Mouse (Mus musculus) kidney, postnatal 0 days (tissue): ENCODE measurements around the gene Cmtm4. TPM values are rescaled to one million over a fixed set of nuclear protein-coding genes. Genes with fewer than 3 reads are reported as not detected.
A peak's percentile ranks its signal among the peaks of the same experiment; 100 is the strongest.

Experiments used
- ATAC-seq: fragments of 200-750 bp; cut with Nextera tagmentation; replicated peaks from 2 replicates; pipeline ENCODE4 v1.8.0; 2017; ENCODE audit warnings: low read depth, moderate number of reproducible peaks, moderate TSS enrichment, moderate library complexity; ENCODE audit not compliant: low FRiP score
- DNase-seq: peaks from one replicate; pipeline ENCODE4 v3.0.0-alpha.2; 2016; ENCODE audit warnings: low spot score
- H3K27ac ChIP-seq: fragments of 300-500 bp; sonication (generic); 2 replicates; pipeline ENCODE4 v1.5.1; 2014; ENCODE audit warnings: mild to moderate bottlenecking
- H3K27me3 ChIP-seq: fragments of 300-500 bp; sonication (generic); 2 replicates; pipeline ENCODE4 v1.6.1; 2014; ENCODE audit warnings: low read length, mixed read lengths; ENCODE audit not compliant: insufficient read depth
- H3K36me3 ChIP-seq: fragments of 300-500 bp; sonication (generic); 2 replicates; pipeline ENCODE4 v1.6.1; 2014; ENCODE audit warnings: low read length, mixed read lengths; ENCODE audit not compliant: insufficient read depth
- H3K4me1 ChIP-seq: fragments of 300-500 bp; sonication (generic); replicated peaks from 2 replicates; pipeline ENCODE4 v1.6.1; 2014; ENCODE audit warnings: antibody characterized with exemption, low read length, mixed read lengths; ENCODE audit not compliant: insufficient read depth
- H3K4me2 ChIP-seq: fragments of 300-500 bp; sonication (generic); 2 replicates; pipeline ENCODE4 v1.6.1; 2014; ENCODE audit warnings: mild to moderate bottlenecking, low read length, moderate library complexity, mixed read lengths
- H3K4me3 ChIP-seq: fragments of 300-500 bp; sonication (generic); replicated peaks from 2 replicates; pipeline ENCODE4 v1.5.1; 2014; ENCODE audit warnings: low read depth, low read length
- H3K9ac ChIP-seq: fragments of 300-500 bp; sonication (generic); 2 replicates; pipeline ENCODE4 v1.6.1; 2014; ENCODE audit warnings: low read depth, low read length
- H3K9me3 ChIP-seq: fragments of 300-500 bp; sonication (generic); replicated peaks from 2 replicates; pipeline ENCODE4 v1.6.1; 2016; ENCODE audit warnings: low read length, inconsistent platforms, mixed read lengths
- CTCF ChIP-seq: IDR thresholded peaks from 2 replicates; pipeline ENCODE4 v1.5.1; 2016; ENCODE audit warnings: antibody characterized with exemption, low read depth, mild to moderate bottlenecking, moderate library complexity
- WGBS: fragments of 180-500 bp; shearing (Covaris S2); extraction: QIAGEN DNeasy Blood & Tissue Kit; methylation state at CpG from one replicate; pipeline ENCODE4 v1.1.7; 2014; 5-methylcytosine and 5-hydroxymethylcytosine counted together
- polyA plus RNA-seq: library from polyadenylated mRNA; unstranded; fragments of >200 nt; fragmentation: Nextera tagmentation; extraction: Ambion mirVana; gene quantifications from 2 replicates; pipeline ENCODE4 v1.2.1, GENCODE M21; 2015

The Cmtm4 gene
- polyA plus RNA-seq, 1 experiment from 2014 or later = 4.7 TPM

- 0 out of 2 replicates have a peak, but pooled peaks cover 4% of the 10 kb centered on the region for H3K4me1 ChIP-seq
- H3K27me3 ChIP-seq = no peaks in the 10 kb centered on the region
- DNase-seq (no peak), ATAC-seq (no peak)
- no peaks in the 10 kb centered on the region for H3K9me3 ChIP-seq
- TF ChIP-seq CTCF = no peak
- no peak overlapping the region for H3K9ac ChIP-seq
- no peak overlapping the region for H3K27ac ChIP-seq
- H3K36me3 ChIP-seq = peaks cover 76% of the 10 kb centered on the region
- H3K4me3 ChIP-seq = no peak overlapping the region
- WGBS = 95% methylated on average over 6 of the region's 6 CpGs
- H3K4me2 ChIP-seq = no peak overlapping the region
These were observed 37.0 kb upstream of the Cmtm4 start for GRCm38 (mm10) chr8:104432656-104433055.

DNA sequence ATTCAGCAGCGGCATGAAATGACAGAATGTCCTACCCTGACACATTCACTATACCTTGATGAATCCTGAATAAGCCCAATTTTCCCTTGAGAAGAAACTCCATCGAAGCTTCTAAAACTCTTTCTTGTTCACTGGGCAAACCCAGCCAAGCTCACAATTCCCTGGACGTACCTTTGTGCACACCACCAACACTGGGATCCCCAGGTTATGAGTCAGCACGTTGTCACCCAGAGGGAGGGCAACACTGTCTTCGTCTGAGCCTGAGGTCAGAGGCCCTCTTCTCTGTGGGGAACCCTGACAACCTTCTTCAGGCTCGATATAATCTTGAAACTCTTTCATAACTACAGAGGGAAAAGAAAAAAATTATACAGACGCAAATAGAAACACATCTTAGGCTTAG lies 34.6 kb upstream of the Cmtm4 start:
- WGBS = 88% methylated on average over 7 of the region's 7 CpGs
- no peak overlapping the region for H3K4me2 ChIP-seq
- H3K36me3 ChIP-seq = peaks cover 79% of the 10 kb centered on the region
- no peak overlapping the region for H3K9ac ChIP-seq
- TF ChIP-seq CTCF = no peak
- H3K27me3 ChIP-seq = no peaks in the 10 kb centered on the region
- H3K4me3 ChIP-seq = no peak overlapping the region
- H3K9me3 ChIP-seq = no peaks in the 10 kb centered on the region
- DNase-seq = no peak
- H3K27ac ChIP-seq = no peak overlapping the region
- H3K4me1 ChIP-seq = no peaks in the 10 kb centered on the region
- ATAC-seq = no peak

DNA sequence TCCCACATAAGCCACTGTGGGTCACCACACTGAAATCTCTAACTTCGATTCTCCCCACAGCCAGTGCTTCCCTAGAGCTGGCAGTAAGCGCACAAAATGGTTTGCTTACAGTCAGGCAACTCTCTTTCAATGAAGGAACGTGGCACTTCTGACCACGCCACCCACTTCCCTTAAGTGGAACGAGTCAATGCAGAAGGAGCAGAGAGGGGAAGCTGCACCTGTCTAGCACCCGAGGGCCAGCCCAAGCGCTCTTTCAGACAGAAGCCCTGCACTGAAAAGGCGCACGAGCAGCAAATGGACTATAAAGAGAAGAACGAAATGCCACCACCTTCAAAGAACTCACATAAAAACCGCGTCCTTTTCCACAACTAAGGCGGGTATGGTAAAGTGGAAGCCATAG lies 32.1 kb upstream of the Cmtm4 start:
- Histone ChIP-seq H3K4me1 (no peaks in the 10 kb centered on the region), H3K9me3 (no peaks in the 10 kb centered on the region), H3K4me2 (no peak overlapping the region), H3K27ac (no peak overlapping the region), H3K27me3 (no peaks in the 10 kb centered on the region), H3K4me3 (no peak overlapping the region), H3K9ac (no peak overlapping the region), H3K36me3 (peaks cover 84% of the 10 kb centered on the region)
- ATAC-seq (no peak), DNase-seq (no peak)
- no peak for TF ChIP-seq CTCF
- 91% methylated on average over 13 of the region's 13 CpGs for WGBS

GRCm38 (mm10) chr8:104422313-104422712 lies 26.7 kb upstream of the Cmtm4 start:
- Histone ChIP-seq H3K4me3 (no peak overlapping the region), H3K36me3 (peaks cover 80% of the 10 kb centered on the region), H3K9me3 (no peaks in the 10 kb centered on the region), H3K9ac (no peak overlapping the region), H3K27ac (no peak overlapping the region), H3K27me3 (no peaks in the 10 kb centered on the region), H3K4me1 (no peaks in the 10 kb centered on the region), H3K4me2 (no peak overlapping the region)
- ATAC-seq (no peak), DNase-seq (no peak)
- 80% methylated on average over 6 of the region's 6 CpGs for WGBS
- TF ChIP-seq CTCF = no peak

DNA sequence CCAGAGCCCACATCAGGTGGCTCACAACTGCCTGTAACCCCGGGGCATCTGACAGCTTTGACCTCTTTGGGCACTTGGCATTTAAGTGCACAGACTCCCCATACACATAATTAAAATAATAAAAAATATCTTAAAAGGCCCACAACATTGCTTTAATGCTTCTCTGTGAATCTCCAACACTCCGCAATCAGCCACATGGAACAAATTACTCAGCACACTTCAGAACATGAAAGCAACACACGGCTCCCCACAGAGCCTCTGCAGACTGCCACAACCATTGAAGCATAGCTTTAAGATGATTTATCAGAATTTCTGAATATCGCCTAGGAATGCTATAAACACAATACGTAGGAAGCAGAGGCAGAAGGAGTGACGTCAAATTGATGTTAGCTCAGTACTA lies 20.4 kb upstream of the Cmtm4 start:
- no peak overlapping the region for H3K9ac ChIP-seq
- no peak for TF ChIP-seq CTCF
- no peaks in the 10 kb centered on the region for H3K27me3 ChIP-seq
- no peak overlapping the region for H3K4me3 ChIP-seq
- H3K4me2 ChIP-seq = no peak overlapping the region
- no peak for ATAC-seq
- WGBS = 77% methylated on average over 6 of the region's 6 CpGs
- no peaks in the 10 kb centered on the region for H3K4me1 ChIP-seq
- peaks cover 28% of the 10 kb centered on the region for H3K36me3 ChIP-seq
- DNase-seq = no peak
- no peak overlapping the region for H3K27ac ChIP-seq
- H3K9me3 ChIP-seq = no peaks in the 10 kb centered on the region

DNA sequence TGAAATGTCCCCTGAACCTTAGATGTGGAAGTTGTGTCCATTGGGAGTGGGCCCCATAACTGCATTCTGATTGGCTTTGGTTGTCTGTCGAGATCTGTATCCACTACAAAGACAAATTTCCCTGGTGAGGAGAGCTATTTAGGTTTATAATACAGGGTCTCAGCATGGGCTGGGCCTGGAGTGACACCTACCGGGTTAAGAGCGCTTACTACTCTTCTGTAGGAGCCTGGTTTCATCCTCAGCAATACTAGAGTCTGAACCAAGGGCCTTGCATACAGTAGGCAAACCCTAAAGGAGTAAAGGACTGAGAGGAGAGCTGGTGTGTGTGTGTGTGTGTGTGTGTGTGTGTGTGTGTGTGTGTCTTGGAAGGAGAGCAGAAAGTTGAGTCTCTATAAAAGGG lies 18.6 kb upstream of the Cmtm4 start:
- no peaks in the 10 kb centered on the region for H3K9me3 ChIP-seq
- H3K9ac ChIP-seq = no peak overlapping the region

GRCm38 (mm10) chr8:104413770-104414169 lies 18.2 kb upstream of the Cmtm4 start:
- peaks cover 10% of the 10 kb centered on the region; the same call in 1 of the 2 replicates for H3K36me3 ChIP-seq
- no peaks in the 10 kb centered on the region for H3K27me3 ChIP-seq
- H3K4me3 ChIP-seq = no peak overlapping the region
- ATAC-seq (no peak), DNase-seq (no peak)
- H3K27ac ChIP-seq = no peak overlapping the region
- 61% methylated on average over 4 of the region's 4 CpGs for WGBS
- H3K4me2 ChIP-seq = no peak overlapping the region
- no peaks in the 10 kb centered on the region for H3K4me1 ChIP-seq
- TF ChIP-seq CTCF = no peak
- H3K9ac ChIP-seq = no peak overlapping the region
- no peaks in the 10 kb centered on the region for H3K9me3 ChIP-seq

More for the DNA sequence above, 18.6 kb upstream of the Cmtm4 start:
- Histone ChIP-seq H3K27me3 (no peaks in the 10 kb centered on the region), H3K36me3 (peaks cover 12% of the 10 kb centered on the region; the same call in 1 of the 2 replicates), H3K4me3 (no peak overlapping the region), H3K4me2 (no peak overlapping the region), H3K27ac (no peak overlapping the region), H3K4me1 (no peaks in the 10 kb centered on the region)
- ATAC-seq = peak; percentile 33
- peak; percentile 51; the same call in 1 of the 2 replicates for TF ChIP-seq CTCF
- DNase-seq = peak; percentile 56
- 53% methylated on average over 3 of the region's 3 CpGs for WGBS
